Mouse (Mus musculus): ENCODE measurements around the gene Mrpl18. TPM values are rescaled to one million over a fixed set of nuclear protein-coding genes. Genes with fewer than 3 reads are reported as not detected.

Gene Mrpl18
- polyA plus RNA-seq, 1 experiment from 2014 or later: 141 TPM

DNA sequence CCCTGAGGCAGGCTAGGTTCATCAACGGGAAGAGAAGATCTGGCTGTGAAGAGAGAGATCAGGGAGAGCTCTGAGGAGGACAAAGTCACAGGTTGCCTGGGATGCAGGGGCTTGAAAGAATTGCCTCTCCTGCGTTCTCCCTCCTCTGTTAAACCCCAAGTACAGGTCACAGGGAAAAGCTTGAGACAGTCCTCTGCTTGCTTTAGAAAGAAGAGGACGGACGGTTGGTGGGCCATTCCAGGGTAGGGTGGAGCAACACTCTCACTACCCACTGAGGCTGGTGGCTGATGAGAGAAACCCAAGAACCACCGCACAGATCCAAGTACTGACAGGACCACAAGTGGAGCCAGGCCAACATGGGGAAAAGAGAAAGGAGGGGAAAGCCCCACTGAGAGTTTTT, 40.4 kb downstream of the Mrpl18 start, which contains the start of gene Mrgprh:
Gene Mrgprh, plus strand, starts transcription at position 301 of the 400 bp plus-strand sequence.
- H3K4me3 ChIP-seq: no peak within 1 kb of the TSS
- ATAC-seq (replicated peaks): no peak
- peaks cover 4% of the 10 kb centered on the region; the same call in 1 of the 2 replicates for H3K4me1 ChIP-seq
- H3K27me3 ChIP-seq: 0 out of 2 replicates have a peak, but pooled peaks cover 4% of the 10 kb centered on the region
- H3K9me3 ChIP-seq: no peaks in the 10 kb centered on the region
- no peak within 1 kb of the TSS for H3K4me2 ChIP-seq (replicated peaks)
- 84% methylated on average over 5 of the region's 5 CpGs for WGBS
- no peak within 1 kb of the TSS for H3K27ac ChIP-seq (replicated peaks)
- no peak within 1 kb of the TSS for H3K9ac ChIP-seq (replicated peaks)
- no peaks in the 10 kb centered on the region for H3K36me3 ChIP-seq

DNA sequence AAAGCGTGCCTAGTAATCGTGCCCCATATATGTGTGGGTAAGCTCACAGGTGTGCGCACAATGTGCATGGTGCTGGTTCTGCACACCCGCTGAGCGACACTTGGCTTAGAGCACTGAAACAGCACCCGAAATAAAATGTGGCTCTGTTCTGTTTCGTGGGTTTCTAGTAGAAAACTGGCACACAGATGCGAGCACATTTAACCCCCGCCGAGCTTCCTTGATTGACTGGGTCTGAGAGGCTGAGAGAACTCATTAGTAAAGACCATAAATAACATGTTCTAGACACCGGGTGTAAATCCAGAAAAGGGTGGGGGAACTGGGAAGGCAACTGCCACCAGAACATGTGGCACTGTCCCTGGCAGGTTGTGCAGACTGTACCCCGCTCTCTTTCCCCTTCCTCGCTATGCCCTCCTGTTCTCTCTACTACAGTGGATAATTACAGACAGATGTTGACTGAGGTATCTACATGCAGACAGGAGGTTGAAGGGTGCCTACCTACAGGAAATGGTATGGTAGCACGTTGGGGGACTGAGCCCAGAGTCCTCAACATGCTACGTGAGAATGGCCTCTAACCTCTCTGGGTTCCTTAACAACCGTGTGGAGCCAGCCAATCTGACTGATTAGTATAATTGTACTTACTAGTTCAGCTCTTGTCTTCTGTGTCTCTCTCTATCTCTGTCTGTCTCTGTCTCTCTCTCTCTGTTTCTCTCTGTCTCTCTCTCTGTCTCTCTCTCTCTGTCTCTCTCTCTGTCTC, 43.7 kb downstream of the Mrpl18 start:
- 68% methylated on average over 16 of the region's 16 CpGs for WGBS
- no peaks in the 10 kb centered on the region for H3K27me3 ChIP-seq

DNA sequence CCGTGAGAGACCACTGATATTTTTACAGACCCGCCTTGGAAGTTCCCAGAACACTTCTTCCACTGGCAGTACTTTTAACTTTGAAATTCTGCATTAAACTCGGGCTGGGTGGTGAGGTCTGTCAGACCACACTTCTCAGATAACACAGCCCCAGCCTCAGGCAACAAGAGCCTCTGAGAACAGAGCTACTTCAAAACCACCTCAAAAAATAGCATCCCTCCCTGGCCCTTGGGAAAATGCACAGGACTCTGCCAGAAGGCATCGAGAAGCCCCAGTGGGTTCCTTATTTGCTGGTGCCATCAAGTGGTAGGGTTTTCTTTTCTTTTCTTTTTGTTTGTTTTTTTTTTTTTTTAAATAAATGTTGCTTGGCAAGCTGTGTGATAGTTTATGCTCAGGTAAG, 47.5 kb downstream of the Mrpl18 start:
- WGBS: 49% methylated on average over 4 of the region's 4 CpGs
- H3K4me2 ChIP-seq (replicated peaks): no peak overlapping the region
- ATAC-seq (replicated peaks): no peak
- H3K4me1 ChIP-seq: no peaks in the 10 kb centered on the region
- no peaks in the 10 kb centered on the region for H3K9me3 ChIP-seq
- H3K4me3 ChIP-seq: no peak overlapping the region
- H3K9ac ChIP-seq (replicated peaks): no peak overlapping the region
- H3K27me3 ChIP-seq: no peaks in the 10 kb centered on the region
- H3K36me3 ChIP-seq: no peaks in the 10 kb centered on the region
- H3K27ac ChIP-seq (replicated peaks): no peak overlapping the region

More for the DNA sequence above, 43.7 kb downstream of the Mrpl18 start:
- Histone ChIP-seq H3K9ac (replicated peaks) (no peak overlapping the region), H3K4me2 (replicated peaks) (no peak overlapping the region), H3K27ac (replicated peaks) (no peak overlapping the region), H3K4me3 (no peak overlapping the region), H3K4me1 (no peaks in the 10 kb centered on the region), H3K9me3 (no peaks in the 10 kb centered on the region), H3K36me3 (no peaks in the 10 kb centered on the region)
- no peak for ATAC-seq (replicated peaks)

DNA sequence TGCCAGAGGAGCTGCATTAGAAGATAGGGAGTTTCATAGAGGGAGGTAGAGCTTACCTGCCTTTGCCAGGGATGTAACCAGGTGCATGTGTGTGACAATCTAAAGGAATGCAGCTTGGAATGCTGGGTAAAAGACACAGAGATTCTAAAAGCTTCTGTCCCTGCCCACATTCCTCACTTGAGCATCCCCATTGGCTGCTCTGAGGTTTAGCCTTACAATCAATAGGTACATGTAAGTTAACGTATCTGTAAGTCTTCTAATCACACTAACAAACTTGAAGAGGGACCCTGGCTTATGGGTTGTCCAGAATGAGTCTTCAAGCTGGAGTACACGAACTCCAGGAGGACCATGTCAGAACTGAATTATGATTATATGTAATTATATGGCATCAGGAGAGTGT, 48.1 kb downstream of the Mrpl18 start, which contains the start of gene Mas1:
Gene Mas1, minus strand, starts transcription at position 101 of the 400 bp plus-strand sequence.
- 66% methylated on average over 2 of the region's 2 CpGs for WGBS
- ATAC-seq (replicated peaks): no peak
- H3K4me3 ChIP-seq: no peak within 1 kb of the TSS

DNA sequence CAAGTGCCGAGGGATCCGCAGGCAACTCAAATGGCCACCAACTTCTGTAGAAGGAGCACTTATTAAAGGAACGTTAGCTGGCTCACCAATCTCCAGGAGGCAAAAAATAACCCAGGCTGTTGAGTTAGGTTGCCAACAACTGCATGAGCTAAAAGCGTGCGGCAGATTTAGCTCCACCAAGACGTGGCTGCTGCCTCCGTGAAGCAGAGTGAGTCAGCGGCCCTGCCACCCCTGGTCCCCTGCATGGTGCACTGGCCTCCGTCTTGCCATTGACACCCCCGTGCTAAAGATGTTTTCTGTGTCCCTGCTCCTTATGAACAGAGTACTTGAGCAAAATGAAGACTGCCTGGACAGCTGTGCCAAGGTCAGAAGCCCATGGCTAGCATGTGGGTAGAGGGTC, 49.3 kb downstream of the Mrpl18 start:
- H3K27me3 ChIP-seq: no peaks in the 10 kb centered on the region
- no peak overlapping the region for H3K27ac ChIP-seq (replicated peaks)
- WGBS: 76% methylated on average over 10 of the region's 10 CpGs
- no peak overlapping the region for H3K4me3 ChIP-seq
- H3K4me2 ChIP-seq (replicated peaks): no peak overlapping the region
- no peak overlapping the region for H3K9ac ChIP-seq (replicated peaks)
- no peaks in the 10 kb centered on the region for H3K36me3 ChIP-seq
- H3K4me1 ChIP-seq: no peaks in the 10 kb centered on the region
- H3K9me3 ChIP-seq: no peaks in the 10 kb centered on the region
- no peak for ATAC-seq (replicated peaks)

More for the DNA sequence above, 48.1 kb downstream of the Mrpl18 start, which contains the start of gene Mas1:
- Histone ChIP-seq H3K4me2 (replicated peaks) (no peak within 1 kb of the TSS), H3K9ac (replicated peaks) (no peak within 1 kb of the TSS), H3K27ac (replicated peaks) (no peak within 1 kb of the TSS), H3K27me3 (no peaks in the 10 kb centered on the region), H3K4me1 (no peaks in the 10 kb centered on the region), H3K9me3 (no peaks in the 10 kb centered on the region), H3K36me3 (no peaks in the 10 kb centered on the region)

DNA sequence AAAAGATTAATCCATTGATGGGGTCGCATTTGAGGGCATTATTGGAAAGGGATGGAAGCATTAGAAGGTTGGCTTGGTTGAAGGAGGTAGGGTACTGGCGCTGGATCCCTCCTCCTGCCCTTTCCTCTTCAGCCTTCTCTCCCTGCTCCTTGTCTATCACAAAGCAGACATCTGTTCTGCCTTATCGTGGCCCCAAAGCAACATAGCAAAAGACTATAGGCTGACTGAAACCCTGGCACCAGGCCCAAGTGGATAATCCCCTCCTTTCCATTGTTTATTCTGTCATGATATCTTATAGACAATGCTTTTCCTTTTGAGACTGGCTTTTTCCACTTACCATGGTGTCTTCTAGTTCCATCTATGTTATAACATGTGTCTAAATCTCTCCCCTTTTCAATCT, 50.7 kb downstream of the Mrpl18 start:
- ATAC-seq (replicated peaks): no peak
- no peak overlapping the region for H3K4me3 ChIP-seq
- whole genome bisulfite sequencing: 51% methylated on average over 3 of the region's 3 CpGs
- no peaks in the 10 kb centered on the region for H3K36me3 ChIP-seq
- H3K9me3 ChIP-seq: no peaks in the 10 kb centered on the region
- no peaks in the 10 kb centered on the region for H3K4me1 ChIP-seq
- H3K4me2 ChIP-seq (replicated peaks): no peak overlapping the region
- no peaks in the 10 kb centered on the region for H3K27me3 ChIP-seq
- no peak overlapping the region for H3K27ac ChIP-seq (replicated peaks)
- H3K9ac ChIP-seq (replicated peaks): no peak overlapping the region

DNA sequence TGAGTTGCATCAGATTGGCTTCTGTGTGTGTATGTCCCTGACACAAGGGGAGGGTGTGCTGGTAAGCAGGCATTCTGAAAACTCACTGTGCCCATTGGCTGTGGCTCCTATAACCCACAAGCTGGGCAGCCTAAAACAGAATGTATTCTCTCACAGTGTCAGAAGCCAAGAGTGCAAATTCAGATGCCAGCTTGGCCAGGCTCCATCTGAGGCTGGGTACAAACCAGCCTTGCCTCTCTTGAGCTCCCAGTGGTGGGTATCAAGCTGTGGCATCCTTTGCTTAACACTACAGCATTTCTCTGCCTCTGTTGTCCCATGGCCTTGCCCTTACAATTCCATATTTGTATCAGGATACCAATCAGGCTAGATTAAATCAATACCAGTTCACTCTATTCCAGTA, 52.0 kb downstream of the Mrpl18 start:
- Histone ChIP-seq H3K4me2 (replicated peaks) (no peak overlapping the region), H3K4me1 (no peaks in the 10 kb centered on the region), H3K9me3 (no peaks in the 10 kb centered on the region), H3K27ac (replicated peaks) (no peak overlapping the region), H3K4me3 (no peak overlapping the region), H3K9ac (replicated peaks) (no peak overlapping the region), H3K27me3 (no peaks in the 10 kb centered on the region), H3K36me3 (no peaks in the 10 kb centered on the region)
- ATAC-seq (replicated peaks): no peak

Small RNA genes lying within 50 kb of the gene (microRNA-seq; reads per million reads assigned to microRNA genes)
- gene Gm24085: not detected

Other genes with a start within 250 kb of the Mrpl18 start
- gene Slc22a1, start 240.5 kb downstream of the Mrpl18 start, polyA plus RNA-seq (2015; fragmentation: Nextera tagmentation; extraction: Ambion mirVana): not detected in 2 replicates
- 10.8 and 11.0 TPM in 2 replicates for gene Igf2r, start 146.7 kb downstream of the Mrpl18 start, polyA plus RNA-seq (2015; fragmentation: Nextera tagmentation; extraction: Ambion mirVana)
- gene Mas1, start 48.2 kb downstream of the Mrpl18 start, polyA plus RNA-seq (2015; fragmentation: Nextera tagmentation; extraction: Ambion mirVana): 0.23 and 0.28 TPM in 2 replicates
- gene Mrgprh, start 40.3 kb downstream of the Mrpl18 start, polyA plus RNA-seq (2015; fragmentation: Nextera tagmentation; extraction: Ambion mirVana): not detected in 2 replicates
- 1.9 and 2.2 TPM in 2 replicates for gene Pnldc1, start 6.1 kb downstream of the Mrpl18 start, polyA plus RNA-seq (2015; fragmentation: Nextera tagmentation; extraction: Ambion mirVana)
- 425 and 442 TPM in 2 replicates for gene Tcp1, start 644 bp downstream of the Mrpl18 start, polyA plus RNA-seq (2015; fragmentation: Nextera tagmentation; extraction: Ambion mirVana)
- 1.00 and 1.0 TPM in 2 replicates for gene Acat3, start 24.3 kb upstream of the Mrpl18 start, polyA plus RNA-seq (2015; fragmentation: Nextera tagmentation; extraction: Ambion mirVana)
- 323 TPM in 2 replicates for gene Acat2, start 44.4 kb upstream of the Mrpl18 start, polyA plus RNA-seq (2015; fragmentation: Nextera tagmentation; extraction: Ambion mirVana)
- gene Wtap, start 77.8 kb upstream of the Mrpl18 start, polyA plus RNA-seq (2015; fragmentation: Nextera tagmentation; extraction: Ambion mirVana): 157 and 161 TPM in 2 replicates
- gene Sod2, start 90.5 kb upstream of the Mrpl18 start, polyA plus RNA-seq (2015; fragmentation: Nextera tagmentation; extraction: Ambion mirVana): 113 and 121 TPM in 2 replicates
- gene Gpr31b, start 136.0 kb upstream of the Mrpl18 start, polyA plus RNA-seq (2015; fragmentation: Nextera tagmentation; extraction: Ambion mirVana): 0.32 TPM in 1 of 2 replicates, not detected in the other
- 0.08 TPM in 1 of 2 replicates, not detected in the other for gene Tcp10b, start 144.8 kb upstream of the Mrpl18 start, polyA plus RNA-seq (2015; fragmentation: Nextera tagmentation; extraction: Ambion mirVana)
- 0.06 TPM in 1 of 2 replicates, not detected in the other for gene Unc93a, start 215.5 kb upstream of the Mrpl18 start, polyA plus RNA-seq (2015; fragmentation: Nextera tagmentation; extraction: Ambion mirVana)